Mouse (Mus musculus): ENCODE measurements around the gene Plppr2. TPM values are rescaled to one million over a fixed set of nuclear protein-coding genes. Genes with fewer than 3 reads are reported as not detected.

Gene Plppr2
- total and polyA plus RNA-seq, 3 experiments: 2.5 to 7.5 (median 2.6) TPM

- DNase-seq: no peak
- Histone ChIP-seq H3K27me3 (ENCODE audit: control insufficient read depth, insufficient read depth, low read length) (peaks cover 3% of the 10 kb centered on the region; the same call in 1 of the 2 replicates), H3K4me1 (ENCODE audit: control insufficient read depth, insufficient read depth, low read length) (no peaks in the 10 kb centered on the region), H3K36me3 (ENCODE audit: control insufficient read depth, insufficient read depth, low read length) (no peaks in the 10 kb centered on the region), H3K79me2 (replicated peaks; ENCODE audit: control insufficient read depth, insufficient read depth, low read length) (no peaks in the 10 kb centered on the region), H3K27ac (no peak overlapping the region), H3K9ac (ENCODE audit: low read depth, low read length) (no peak overlapping the region), H3K4me3 (no peak overlapping the region)
- WGBS: 81% methylated on average over 3 of the region's 3 CpGs
- intact Hi-C loops (cut with DNase I): no loop called here
- TF ChIP-seq CTCF (IDR thresholded peaks at IDR 0.05): no peak
- TF ChIP-seq EP300 (IDR thresholded peaks at IDR 0.05; ENCODE audit: insufficient read depth, low read depth, low read length): no peak
- no peak for TF ChIP-seq POLR2A (IDR thresholded peaks at IDR 0.05; ENCODE audit: insufficient read depth, low read depth, low read length)
Measured at GRCm38 (mm10) chr9:21996178-21996867, 59.5 kb downstream of the Plppr2 start.

Other genes with a start within 250 kb of the Plppr2 start
- gene Ldlr, start 213.6 kb upstream of the Plppr2 start, total RNA-seq (2021): 1 to 10 TPM; 3.4 to 4.2 TPM
- 7.2 and 10.2 TPM in 2 replicates for gene Ldlr, start 213.6 kb upstream of the Plppr2 start, polyA plus RNA-seq (2012; rRNA removed)
- gene Spc24, start 176.7 kb upstream of the Plppr2 start, total RNA-seq (2021): 1 to 10 TPM; 5.1 to 6.8 TPM
- gene Spc24, start 176.7 kb upstream of the Plppr2 start, polyA plus RNA-seq (2012; rRNA removed): 6.0 and 6.2 TPM in 2 replicates
- gene Kank2, start 138.3 kb upstream of the Plppr2 start, total RNA-seq (2021): 10 to 100 TPM; 57.3 to 62.9 TPM
- gene Kank2, start 138.3 kb upstream of the Plppr2 start, polyA plus RNA-seq (2012; rRNA removed): 45.3 and 52.7 TPM in 2 replicates
- gene Angptl8, start 101.5 kb upstream of the Plppr2 start, total RNA-seq (2021): not detected
- 0.41 and 2.4 TPM in 2 replicates for gene Angptl8, start 101.5 kb upstream of the Plppr2 start, polyA plus RNA-seq (2012; rRNA removed)
- 10 to 100 TPM; 25.9 to 33.8 TPM for gene Dock6, start 84.4 kb upstream of the Plppr2 start, total RNA-seq (2021)
- gene Dock6, start 84.4 kb upstream of the Plppr2 start, polyA plus RNA-seq (2012; rRNA removed): 87.9 and 92.7 TPM in 2 replicates
- gene Rab3d, start 18.8 kb upstream of the Plppr2 start, total RNA-seq (2021): 10 to 100 TPM; 12.4 to 13.5 TPM
- 22.8 and 27.6 TPM in 2 replicates for gene Rab3d, start 18.8 kb upstream of the Plppr2 start, polyA plus RNA-seq (2012; rRNA removed)
- gene Ccdc159, start 9.6 kb upstream of the Plppr2 start, total RNA-seq (2021): 1 to 10 TPM; 3.0 to 3.4 TPM
- gene Ccdc159, start 9.6 kb upstream of the Plppr2 start, polyA plus RNA-seq (2012; rRNA removed): 4.9 and 6.6 TPM in 2 replicates
- gene Tmem205, start 9.5 kb upstream of the Plppr2 start, total RNA-seq (2021): 10 to 100 TPM; 65.5 to 71.8 TPM
- 96.1 and 129 TPM in 2 replicates for gene Tmem205, start 9.5 kb upstream of the Plppr2 start, polyA plus RNA-seq (2012; rRNA removed)
- 1 to 10 TPM; 6.5 to 7.4 TPM for gene Swsap1, start 18.7 kb downstream of the Plppr2 start, total RNA-seq (2021)
- 4.6 and 6.2 TPM in 2 replicates for gene Swsap1, start 18.7 kb downstream of the Plppr2 start, polyA plus RNA-seq (2012; rRNA removed)
- gene Epor, start 26.5 kb downstream of the Plppr2 start, total RNA-seq (2021): 1 to 10 TPM; 1.1 to 1.4 TPM
- gene Epor, start 26.5 kb downstream of the Plppr2 start, polyA plus RNA-seq (2012; rRNA removed): 2.1 and 2.5 TPM in 2 replicates
- gene Rgl3, start 52.4 kb downstream of the Plppr2 start, total RNA-seq (2021): 1 to 10 TPM; 4.2 to 4.8 TPM
- 12.7 and 13.9 TPM in 2 replicates for gene Rgl3, start 52.4 kb downstream of the Plppr2 start, polyA plus RNA-seq (2012; rRNA removed)
- gene Ccdc151, start 65.6 kb downstream of the Plppr2 start, total RNA-seq (2021): under 1 TPM in 1 of 2 experiments, not detected in 1; 0.09 TPM
- gene Ccdc151, start 65.6 kb downstream of the Plppr2 start, polyA plus RNA-seq (2012; rRNA removed): 0.21 TPM in 1 of 2 replicates, not detected in the other
- 10 to 100 TPM; 61.5 to 67.5 TPM for gene Prkcsh, start 65.8 kb downstream of the Plppr2 start, total RNA-seq (2021)
- 42.5 and 46.2 TPM in 2 replicates for gene Prkcsh, start 65.8 kb downstream of the Plppr2 start, polyA plus RNA-seq (2012; rRNA removed)
- gene Elavl3, start 115.0 kb downstream of the Plppr2 start, total RNA-seq (2021): under 1 TPM; 0.08 to 0.09 TPM
- 0.09 and 0.10 TPM in 2 replicates for gene Elavl3, start 115.0 kb downstream of the Plppr2 start, polyA plus RNA-seq (2012; rRNA removed)
- gene Gm49318, start 134.2 kb downstream of the Plppr2 start, total RNA-seq (2021): under 1 TPM in 1 of 2 experiments, not detected in 1; 0.52 TPM
- gene Gm49318, start 134.2 kb downstream of the Plppr2 start, polyA plus RNA-seq (2012; rRNA removed): not detected in 2 replicates
- 1 to 10 TPM; 3.8 to 4.7 TPM for gene Zfp653, start 134.3 kb downstream of the Plppr2 start, total RNA-seq (2021)
- 8.7 and 9.5 TPM in 2 replicates for gene Zfp653, start 134.3 kb downstream of the Plppr2 start, polyA plus RNA-seq (2012; rRNA removed)
- 100 to 1,000 TPM in 1 of 2 experiments, 10 to 100 TPM in 1; 92.5 to 106 TPM for gene Ecsit, start 148.4 kb downstream of the Plppr2 start, total RNA-seq (2021)
- gene Ecsit, start 148.4 kb downstream of the Plppr2 start, polyA plus RNA-seq (2012; rRNA removed): 166 and 169 TPM in 2 replicates
- gene Cnn1, start 162.2 kb downstream of the Plppr2 start, total RNA-seq (2021): 1 to 10 TPM; 8.4 to 8.6 TPM
- gene Cnn1, start 162.2 kb downstream of the Plppr2 start, polyA plus RNA-seq (2012; rRNA removed): 15.4 and 26.5 TPM in 2 replicates
- gene Elof1, start 180.1 kb downstream of the Plppr2 start, total RNA-seq (2021): 10 to 100 TPM; 34.6 to 42.6 TPM
- gene Elof1, start 180.1 kb downstream of the Plppr2 start, polyA plus RNA-seq (2012; rRNA removed): 62.6 and 67.0 TPM in 2 replicates
- gene Acp5, start 198.7 kb downstream of the Plppr2 start, total RNA-seq (2021): 1 to 10 TPM; 1.6 to 2.4 TPM
- 7.7 and 20.8 TPM in 2 replicates for gene Acp5, start 198.7 kb downstream of the Plppr2 start, polyA plus RNA-seq (2012; rRNA removed)
- 10 to 100 TPM; 42.9 to 56.5 TPM for gene Pigyl, start 219.8 kb downstream of the Plppr2 start, total RNA-seq (2021)
- 54.5 and 55.4 TPM in 2 replicates for gene Pigyl, start 219.8 kb downstream of the Plppr2 start, polyA plus RNA-seq (2012; rRNA removed)